Mouse (Mus musculus): ENCODE data around the gene Cd164. TPM values are rescaled to one million over a fixed set of nuclear protein-coding genes. Genes with fewer than 3 reads are reported as not detected.

The Cd164 gene
- polyA plus RNA-seq, 1 experiment from 2014 or later, result 49.9 TPM

- H3K36me3 ChIP-seq, result peaks cover 46% of the 10 kb centered on the region
- 90% methylated on average over 4 of the region's 4 CpGs for WGBS
These were observed 18.2 kb downstream of the Cd164 start for GRCm38 (mm10) chr10:41537226-41537982.

GRCm38 (mm10) chr10:41537983-41538330, 18.7 kb downstream of the Cd164 start:
- Histone ChIP-seq H3K4me2 (no peak overlapping the region), H3K9me3 (replicated peaks) (no peaks in the 10 kb centered on the region), H3K4me1 (no peaks in the 10 kb centered on the region), H3K36me3 (peaks cover 41% of the 10 kb centered on the region), H3K9ac (replicated peaks) (no peak overlapping the region), H3K4me3 (replicated peaks) (no peak overlapping the region), H3K27me3 (replicated peaks) (no peaks in the 10 kb centered on the region), H3K27ac (replicated peaks) (no peak overlapping the region)
- ATAC-seq (ENCODE audit: low FRiP score), result no peak
- WGBS, result 96% methylated on average over 3 of the region's 3 CpGs

More at GRCm38 (mm10) chr10:41537226-41537982, 18.2 kb downstream of the Cd164 start:
- no peaks in the 10 kb centered on the region for H3K27me3 ChIP-seq (replicated peaks)
- no peaks in the 10 kb centered on the region for H3K9me3 ChIP-seq (replicated peaks)
- no peak overlapping the region for H3K4me2 ChIP-seq
- H3K4me1 ChIP-seq, result no peaks in the 10 kb centered on the region
- no peak overlapping the region for H3K4me3 ChIP-seq (replicated peaks)
- H3K27ac ChIP-seq (replicated peaks), result no peak overlapping the region
- H3K9ac ChIP-seq (replicated peaks), result no peak overlapping the region
- no peak for ATAC-seq (ENCODE audit: low FRiP score)

- 92% methylated on average over 4 of the region's 4 CpGs for WGBS
- no peaks in the 10 kb centered on the region for H3K4me1 ChIP-seq
- H3K9ac ChIP-seq (replicated peaks), result no peak overlapping the region
- H3K4me3 ChIP-seq (replicated peaks), result no peak overlapping the region
- H3K36me3 ChIP-seq, result peaks cover 30% of the 10 kb centered on the region
- H3K27me3 ChIP-seq (replicated peaks), result no peaks in the 10 kb centered on the region
- H3K27ac ChIP-seq (replicated peaks), result no peak overlapping the region
- no peak overlapping the region for H3K4me2 ChIP-seq
- no peaks in the 10 kb centered on the region for H3K9me3 ChIP-seq (replicated peaks)
- no peak for ATAC-seq (ENCODE audit: low FRiP score)
These were observed 19.8 kb downstream of the Cd164 start for GRCm38 (mm10) chr10:41538986-41539385.

GRCm38 (mm10) chr10:41542057-41542456, 22.8 kb downstream of the Cd164 start:
- H3K27ac ChIP-seq (replicated peaks), result no peak overlapping the region
- no peak for ATAC-seq (ENCODE audit: low FRiP score)
- H3K4me1 ChIP-seq, result no peaks in the 10 kb centered on the region
- WGBS, result 97% methylated on average over 6 of the region's 6 CpGs
- H3K4me2 ChIP-seq, result no peak overlapping the region
- H3K27me3 ChIP-seq (replicated peaks), result no peaks in the 10 kb centered on the region
- H3K36me3 ChIP-seq, result peaks cover 7% of the 10 kb centered on the region
- H3K9ac ChIP-seq (replicated peaks), result no peak overlapping the region
- no peak overlapping the region for H3K4me3 ChIP-seq (replicated peaks)
- no peaks in the 10 kb centered on the region for H3K9me3 ChIP-seq (replicated peaks)

GRCm38 (mm10) chr10:41543439-41543838, 24.2 kb downstream of the Cd164 start:
- Histone ChIP-seq H3K9ac (replicated peaks) (no peak overlapping the region), H3K4me1 (no peaks in the 10 kb centered on the region), H3K9me3 (replicated peaks) (no peaks in the 10 kb centered on the region), H3K36me3 (peaks cover 5% of the 10 kb centered on the region; the same call in 1 of the 2 replicates), H3K27me3 (replicated peaks) (no peaks in the 10 kb centered on the region), H3K27ac (replicated peaks) (no peak overlapping the region), H3K4me2 (no peak overlapping the region), H3K4me3 (replicated peaks) (no peak overlapping the region)
- no peak for ATAC-seq (ENCODE audit: low FRiP score)
- 83% methylated on average over 4 of the region's 4 CpGs for WGBS

GRCm38 (mm10) chr10:41543844-41544243, 24.6 kb downstream of the Cd164 start:
- no peak overlapping the region for H3K4me2 ChIP-seq
- H3K9ac ChIP-seq (replicated peaks), result no peak overlapping the region
- peaks cover 4% of the 10 kb centered on the region; the same call in 1 of the 2 replicates for H3K36me3 ChIP-seq
- no peak overlapping the region for H3K27ac ChIP-seq (replicated peaks)
- H3K9me3 ChIP-seq (replicated peaks), result no peaks in the 10 kb centered on the region
- no peak for ATAC-seq (ENCODE audit: low FRiP score)
- no peak overlapping the region for H3K4me3 ChIP-seq (replicated peaks)
- H3K27me3 ChIP-seq (replicated peaks), result no peaks in the 10 kb centered on the region
- H3K4me1 ChIP-seq, result no peaks in the 10 kb centered on the region
- WGBS, result 80% methylated on average over 2 of the region's 2 CpGs

GRCm38 (mm10) chr10:41544481-41545190, 25.4 kb downstream of the Cd164 start:
- Histone ChIP-seq H3K4me2 (no peak overlapping the region), H3K27me3 (replicated peaks) (no peaks in the 10 kb centered on the region), H3K9ac (replicated peaks) (no peak overlapping the region), H3K4me1 (no peaks in the 10 kb centered on the region), H3K4me3 (replicated peaks) (no peak overlapping the region), H3K9me3 (replicated peaks) (0 out of 2 replicates have a peak, but pooled peaks cover 3% of the 10 kb centered on the region), H3K36me3 (no peaks in the 10 kb centered on the region), H3K27ac (replicated peaks) (no peak overlapping the region)
- WGBS, result 11% methylated on average over 7 of the region's 7 CpGs
- ATAC-seq (ENCODE audit: low FRiP score), result no peak

GRCm38 (mm10) chr10:41545224-41545755, 26.1 kb downstream of the Cd164 start:
- WGBS, result 61% methylated on average over 7 of the region's 7 CpGs
- no peak for ATAC-seq (ENCODE audit: low FRiP score)
- no peak overlapping the region for H3K4me2 ChIP-seq
- no peak overlapping the region for H3K27ac ChIP-seq (replicated peaks)
- H3K9ac ChIP-seq (replicated peaks), result no peak overlapping the region
- H3K4me3 ChIP-seq (replicated peaks), result no peak overlapping the region
- H3K27me3 ChIP-seq (replicated peaks), result no peaks in the 10 kb centered on the region
- H3K9me3 ChIP-seq (replicated peaks), result 0 out of 2 replicates have a peak, but pooled peaks cover 3% of the 10 kb centered on the region
- no peaks in the 10 kb centered on the region for H3K4me1 ChIP-seq
- H3K36me3 ChIP-seq, result no peaks in the 10 kb centered on the region

- ATAC-seq (ENCODE audit: low FRiP score), result no peak
- 55% methylated on average over 13 of the region's 13 CpGs for WGBS
- H3K9ac ChIP-seq (replicated peaks), result no peak overlapping the region
- H3K9me3 ChIP-seq (replicated peaks), result 0 out of 2 replicates have a peak, but pooled peaks cover 3% of the 10 kb centered on the region
- H3K27ac ChIP-seq (replicated peaks), result no peak overlapping the region
- no peak overlapping the region for H3K4me2 ChIP-seq
- H3K36me3 ChIP-seq, result no peaks in the 10 kb centered on the region
- H3K4me1 ChIP-seq, result no peaks in the 10 kb centered on the region
- no peaks in the 10 kb centered on the region for H3K27me3 ChIP-seq (replicated peaks)
- H3K4me3 ChIP-seq (replicated peaks), result no peak overlapping the region
These were observed 27.4 kb downstream of the Cd164 start for GRCm38 (mm10) chr10:41546396-41547165.

GRCm38 (mm10) chr10:41550711-41551110, 31.5 kb downstream of the Cd164 start:
- Histone ChIP-seq H3K4me2 (no peak overlapping the region), H3K27me3 (replicated peaks) (no peaks in the 10 kb centered on the region)
- WGBS, result 83% methylated on average over 7 of the region's 7 CpGs

GRCm38 (mm10) chr10:41552319-41552718, 33.1 kb downstream of the Cd164 start:
- H3K27ac ChIP-seq (replicated peaks), result no peak overlapping the region
- no peak overlapping the region for H3K4me3 ChIP-seq (replicated peaks)
- H3K4me1 ChIP-seq, result peaks cover 11% of the 10 kb centered on the region
- 0 out of 2 replicates have a peak, but pooled peaks cover 3% of the 10 kb centered on the region for H3K9me3 ChIP-seq (replicated peaks)
- H3K4me2 ChIP-seq, result no peak overlapping the region
- H3K27me3 ChIP-seq (replicated peaks), result no peaks in the 10 kb centered on the region
- no peaks in the 10 kb centered on the region for H3K36me3 ChIP-seq
- H3K9ac ChIP-seq (replicated peaks), result no peak overlapping the region
- no peak for ATAC-seq (ENCODE audit: low FRiP score)
- WGBS, result 59% methylated on average over 3 of the region's 3 CpGs

More at GRCm38 (mm10) chr10:41550711-41551110, 31.5 kb downstream of the Cd164 start:
- Histone ChIP-seq H3K9me3 (replicated peaks) (0 out of 2 replicates have a peak, but pooled peaks cover 3% of the 10 kb centered on the region), H3K4me1 (peaks cover 11% of the 10 kb centered on the region), H3K27ac (replicated peaks) (no peak overlapping the region), H3K4me3 (replicated peaks) (no peak overlapping the region), H3K9ac (replicated peaks) (no peak overlapping the region), H3K36me3 (no peaks in the 10 kb centered on the region)
- ATAC-seq (ENCODE audit: low FRiP score), result no peak

All from neural tube, embryonic 15.5 days (tissue).